Mouse (Mus musculus): Measurements from ENCODE around the gene Serpinf2.
"Not testable (repeated sequence)": the region's sequence is repeated elsewhere in the genome, so short reads cannot be mapped to it uniquely, and the experiment has no call there.

Gene Serpinf2

GRCm38 (mm10) chr11:75459141-75459711, 19.8 kb upstream of the Serpinf2 start:
- DNase-seq: peak; percentile 2

GRCm38 (mm10) chr11:75458628-75459041, 19.2 kb upstream of the Serpinf2 start:
- peak; percentile 32 for DNase-seq

DNA sequence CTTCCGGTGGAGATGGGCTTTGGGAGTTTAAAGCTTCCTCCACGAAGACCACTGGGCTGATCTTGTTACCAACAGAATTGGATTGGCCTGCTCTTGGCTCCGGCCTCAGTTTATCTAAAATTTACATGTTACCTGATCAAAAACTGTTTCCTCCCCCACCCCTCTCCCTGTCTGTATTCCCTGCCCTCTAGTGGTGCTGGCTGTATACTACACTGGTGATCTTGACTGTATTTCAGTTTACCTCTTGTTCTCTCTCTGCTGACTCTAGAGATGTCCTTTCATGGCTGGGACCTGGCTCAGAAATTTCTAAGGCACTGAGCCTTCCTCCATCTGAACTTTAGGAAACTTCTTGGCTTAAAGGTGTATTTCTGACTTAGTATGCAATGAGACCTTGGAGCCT, 18.8 kb upstream of the Serpinf2 start:
- DNase-seq: peak; percentile 79

DNA sequence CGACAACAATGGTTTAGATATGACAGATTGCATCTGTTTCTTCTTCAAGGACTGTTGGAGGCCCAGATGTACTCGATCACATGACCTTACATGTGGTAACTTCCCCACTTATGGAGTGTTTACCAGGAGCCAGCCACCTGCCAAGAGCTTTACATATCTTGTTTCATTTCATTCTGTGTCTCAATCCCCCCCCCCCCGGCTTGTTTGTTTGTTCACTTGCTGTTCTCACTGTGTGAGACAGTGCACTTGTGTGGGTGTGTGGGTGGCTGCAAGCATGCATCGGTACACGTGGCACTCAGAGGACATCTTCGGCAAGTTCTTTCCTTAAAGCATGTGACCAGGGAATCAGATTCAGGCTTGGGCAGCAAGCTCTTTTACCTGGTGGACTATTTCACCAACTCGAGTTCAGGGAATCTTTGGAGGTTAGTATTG, 17.1 kb upstream of the Serpinf2 start:
- no peak for DNase-seq

GRCm38 (mm10) chr11:75455971-75456370, 16.6 kb upstream of the Serpinf2 start:
- DNase-seq: not testable (repeated sequence)

DNA sequence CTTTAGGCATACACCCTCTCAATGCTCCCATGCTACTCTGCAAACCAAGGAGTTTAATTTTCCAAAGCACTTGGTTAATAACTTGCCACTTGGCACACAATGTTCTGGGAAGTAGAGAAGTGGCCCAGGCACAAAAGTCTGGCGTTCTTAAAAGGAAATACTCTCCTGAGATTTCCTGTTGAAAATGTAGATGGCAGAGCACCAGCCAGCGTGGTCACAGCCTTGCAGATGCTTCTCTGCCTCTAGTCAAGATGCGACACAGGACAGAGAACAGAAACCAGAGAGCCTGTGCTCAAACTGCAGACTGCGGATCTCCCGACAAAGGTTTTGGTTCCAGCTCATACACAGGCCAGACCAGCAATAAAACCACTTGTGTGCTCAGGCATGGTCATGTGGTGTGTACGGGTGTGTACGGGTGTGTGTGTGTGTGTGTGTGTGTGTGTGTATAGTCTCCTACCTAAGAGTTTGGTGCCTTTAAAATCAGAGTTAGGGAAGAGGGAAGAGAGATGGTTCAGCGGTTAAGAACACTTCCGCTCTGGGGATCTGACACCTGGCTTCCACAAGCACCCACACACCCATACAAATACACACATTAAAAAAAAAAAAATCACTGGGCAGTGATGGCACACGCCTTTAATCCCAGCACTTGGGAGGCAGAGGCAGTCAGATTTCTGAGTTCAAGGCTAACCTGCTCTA, 15.8 kb upstream of the Serpinf2 start:
- no peak for DNase-seq

- peak; percentile 91 for DNase-seq
These were observed 14.9 kb upstream of the Serpinf2 start, which contains the start of gene Wdr81 for GRCm38 (mm10) chr11:75453991-75454930. Wdr81 (minus strand) TSS chr11:75454717.

GRCm38 (mm10) chr11:75452812-75453557, 13.6 kb upstream of the Serpinf2 start:
- no peak for DNase-seq

DNA sequence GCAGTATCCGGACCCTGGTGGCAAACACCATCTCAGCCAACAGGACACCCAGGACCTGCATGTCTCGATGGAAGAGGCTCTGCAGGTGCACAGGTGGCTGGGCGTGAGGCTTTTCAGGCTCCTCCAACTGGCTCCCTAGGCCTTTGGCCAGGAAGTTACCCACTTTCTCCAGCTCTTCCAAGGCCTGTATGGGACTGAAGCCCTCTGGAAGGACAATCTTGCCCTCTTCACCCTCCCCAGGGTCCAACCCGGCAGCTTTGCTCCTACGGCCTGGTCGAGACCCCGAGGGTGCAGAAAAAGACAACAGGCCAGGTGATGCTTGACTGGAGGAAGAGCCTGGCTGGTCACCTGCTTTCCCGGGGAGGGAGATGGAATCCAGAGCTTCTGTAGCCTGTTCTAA, 12.7 kb upstream of the Serpinf2 start:
- no peak for DNase-seq

GRCm38 (mm10) chr11:75450936-75451335, 11.5 kb upstream of the Serpinf2 start:
- peak; percentile 83 for DNase-seq

DNA sequence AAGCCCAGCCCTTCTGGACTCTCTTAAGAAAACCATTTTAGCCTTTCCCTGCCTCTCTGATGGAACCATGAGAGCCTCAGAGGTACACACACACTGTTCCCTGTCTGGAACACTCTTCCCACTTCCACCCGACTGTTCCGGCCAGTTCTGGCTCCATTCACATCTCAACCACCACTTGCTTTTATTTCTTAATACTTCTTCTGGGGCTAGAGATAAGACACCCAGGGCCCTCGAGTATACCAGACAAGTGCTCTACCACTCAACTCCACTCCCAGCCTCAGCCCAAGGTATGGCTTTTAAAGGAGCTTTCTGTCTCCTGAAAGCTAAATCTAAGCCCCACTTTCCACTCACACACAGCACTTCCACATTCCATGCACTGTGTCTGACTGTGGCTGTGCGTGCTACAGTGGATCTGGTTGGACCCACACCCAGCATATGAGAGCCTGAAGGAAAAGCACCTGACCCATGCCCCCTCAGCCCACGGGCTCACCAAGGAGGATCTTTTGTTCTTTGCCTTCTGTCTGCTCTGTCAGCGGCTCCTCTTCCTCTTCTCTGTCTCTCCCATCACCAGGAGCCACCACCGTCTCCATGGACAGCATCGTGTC, 11.0 kb upstream of the Serpinf2 start:
- DNase-seq: peak; percentile 77

DNA sequence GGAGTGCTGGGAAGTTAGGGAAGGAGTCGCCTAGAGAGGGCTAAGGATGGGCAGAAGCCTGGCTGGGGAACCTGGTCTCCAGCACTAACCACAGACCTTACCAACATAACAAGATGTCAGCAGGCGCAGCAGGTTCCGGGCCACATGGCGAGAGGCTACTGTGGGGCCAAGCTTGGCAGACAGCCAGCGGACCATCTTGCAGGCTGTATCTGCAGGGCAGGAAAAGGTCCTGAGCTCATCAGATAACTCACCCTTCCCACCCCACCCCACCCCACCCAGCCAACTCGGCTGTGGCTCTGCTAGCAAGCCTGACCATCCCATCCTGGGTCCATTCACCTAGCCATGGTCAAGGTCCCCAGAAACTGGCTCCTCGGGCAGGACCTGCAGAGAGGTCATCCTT, 10.3 kb upstream of the Serpinf2 start:
- DNase-seq: peak; percentile 95

- DNase-seq: peak; percentile 72
These were observed 9.2 kb upstream of the Serpinf2 start for GRCm38 (mm10) chr11:75448575-75448974.

GRCm38 (mm10) chr11:75443711-75444110, 4.3 kb upstream of the Serpinf2 start:
- DNase-seq: peak; percentile 64

DNA sequence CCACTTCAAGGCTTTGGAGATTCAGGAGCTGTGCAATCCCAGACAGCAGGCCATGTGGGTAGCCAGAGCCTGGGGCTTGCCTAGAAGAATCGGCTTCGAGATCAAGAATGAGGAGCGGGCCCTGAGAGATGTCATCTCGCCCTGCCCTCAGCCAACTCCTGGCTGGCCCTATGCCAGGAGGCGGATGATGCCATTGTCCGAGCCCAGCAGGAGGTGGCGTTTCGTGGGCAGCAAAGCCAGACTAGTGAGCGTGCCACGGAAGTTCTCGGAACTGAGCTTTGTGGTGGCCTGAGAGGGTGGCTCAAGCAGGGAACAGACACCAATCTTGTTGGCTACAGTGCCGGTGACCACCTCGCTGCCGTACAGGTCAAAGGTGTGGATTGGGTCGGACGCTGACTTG, 2.2 kb upstream of the Serpinf2 start:
- no peak for DNase-seq

- DNase-seq: no peak
These were observed 1.6 kb upstream of the Serpinf2 start for GRCm38 (mm10) chr11:75441034-75441433.

DNA sequence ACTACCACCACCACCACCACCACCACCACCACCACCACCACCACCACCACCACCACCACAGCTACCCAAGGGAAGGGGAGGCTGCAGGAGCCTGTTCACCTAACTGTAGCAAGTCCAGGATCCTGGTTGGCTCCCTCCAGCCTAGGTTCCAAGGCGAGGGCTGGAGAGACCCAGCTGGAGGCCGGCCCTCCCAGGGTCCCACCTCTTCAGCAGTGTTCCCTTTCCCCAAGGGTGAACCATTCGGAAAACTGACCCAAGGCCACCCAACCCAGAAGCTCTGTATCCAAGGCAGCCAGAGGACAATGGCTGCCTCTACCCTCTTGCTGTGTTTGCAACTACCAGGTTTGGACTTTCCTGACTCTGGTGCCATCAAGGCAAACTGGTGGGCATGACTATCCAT, 560 bp upstream of the Serpinf2 start:
- DNase-seq: no peak

DNA sequence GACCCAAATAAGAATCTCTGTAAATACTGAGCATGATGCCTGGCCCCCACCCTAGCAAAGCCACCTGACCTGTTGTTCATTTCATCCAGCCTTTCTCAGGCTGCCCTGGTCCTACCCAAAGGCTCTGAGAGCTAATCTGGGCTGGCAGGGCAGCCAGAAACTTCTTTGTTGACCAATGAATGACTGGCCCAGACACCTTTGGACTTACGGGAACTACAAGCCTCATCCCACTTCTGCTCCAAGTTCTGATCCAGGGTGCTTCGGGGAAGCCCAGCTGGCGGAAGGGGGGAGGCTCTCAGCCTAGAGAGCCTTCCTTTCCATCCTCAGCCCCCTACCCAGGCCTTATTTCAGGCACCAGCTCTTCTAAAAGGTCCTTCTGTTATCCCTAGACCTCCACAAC, 587 bp downstream of the Serpinf2 start:
- DNase-seq: no peak

GRCm38 (mm10) chr11:75438194-75438593, 1.2 kb downstream of the Serpinf2 start:
- no peak for DNase-seq

GRCm38 (mm10) chr11:75434138-75434537, 5.3 kb downstream of the Serpinf2 start:
- DNase-seq: no peak

- DNase-seq: no peak
These were observed 8.1 kb downstream of the Serpinf2 start for GRCm38 (mm10) chr11:75431307-75431706.

GRCm38 (mm10) chr11:75429019-75429705, 10.2 kb downstream of the Serpinf2 start:
- DNase-seq: no peak

Data from liver (tissue).